Mouse (Mus musculus) adrenal gland, postnatal 36 days (tissue): ENCODE measurements at regions not wholly inside any gene's neighbourhood (a gene's known extent, or its start where the extent isn't known, plus 50 kb on each side); places are given as distances from the start of the nearest gene placed in this dataset. TPM values are rescaled to one million over a fixed set of nuclear protein-coding genes. Genes with fewer than 3 reads are reported as not detected.

Source experiments
- DNase-seq, 2 experiments: peaks; one replicate each; pipeline ENCODE4 v3.0.0; 2021; ENCODE audit warnings: mixed read lengths in 1 of 2
- microRNA-seq: library from miRNA; unstranded; fragments of <30 nt; microRNA quantifications from one replicate; pipeline ENCODE4 v1.2.0, GENCODE M21; 2021

- DNase-seq = no peak
These were observed 159.1 kb downstream of the Calcrl start for GRCm38 (mm10) chr2:84266158-84266557.

- DNase-seq = peak in 1 of 2 experiments; percentile 4
These were observed 158.2 kb downstream of the Calcrl start for GRCm38 (mm10) chr2:84266883-84267554.

- DNase-seq = no peak
These were observed 151.0 kb downstream of the Calcrl start for GRCm38 (mm10) chr2:84274038-84274724.

- DNase-seq = no peak
These were observed 148.0 kb downstream of the Calcrl start for GRCm38 (mm10) chr2:84277181-84277580.

Small RNA genes lying in the stretch of these regions (microRNA-seq; reads per million reads assigned to microRNA genes)
- gene Gm25972 = not detected
